ENCODE assay signal across 35 mouse cellular contexts in the genomic region with DNA sequence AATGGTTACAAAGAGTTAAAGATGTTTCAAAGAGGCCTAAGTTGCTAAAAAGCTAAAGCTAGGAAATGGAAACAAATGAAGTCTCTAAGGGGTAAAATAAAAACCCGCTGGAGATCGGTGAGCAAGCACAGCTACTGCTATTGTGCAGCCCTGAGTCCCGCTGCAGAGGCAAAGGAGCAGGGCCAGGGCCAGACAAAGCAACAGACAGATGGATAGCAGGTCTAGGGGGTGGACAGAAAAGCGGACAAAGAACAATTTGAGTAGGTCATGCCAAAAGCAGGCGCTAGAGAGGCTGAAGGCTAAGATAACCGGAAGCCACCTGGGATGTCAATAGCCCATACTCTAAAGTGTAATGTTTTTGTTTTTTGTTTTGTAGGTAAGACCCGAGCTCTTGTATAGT. TPM values are rescaled to one million over a fixed set of nuclear protein-coding genes. Genes with fewer than 3 reads are reported as not detected.
"Had no signal": no experiment of that assay in that cellular context is flagged by ENCODE, and none has a peak within 500 bp of the region (broad histone marks: within the 10 kb centered on the region; RNA-seq: fewer than 3 reads in every experiment).

No protein-coding gene starts in this region.

- ATAC-seq: hindbrain, embryonic 16.5 days; hindbrain, postnatal 0 days; inflammation-experienced regulatory T-cells, adult 6 months; intestine, embryonic 15.5 days; intestine, embryonic 16.5 days; intestine, postnatal 0 days had no signal

- H3K9me3 ChIP-seq: heart, embryonic 10.5 days; heart, embryonic 12.5 days; heart, embryonic 13.5 days; heart, embryonic 15.5 days; hindbrain, embryonic 10.5 days; hindbrain, embryonic 12.5 days; hindbrain, embryonic 13.5 days; hindbrain, embryonic 15.5 days; intestine, embryonic 15.5 days had no signal

- H3K9ac ChIP-seq: heart, embryonic 12.5 days; heart, embryonic 13.5 days; heart, embryonic 15.5 days; hindbrain, embryonic 12.5 days; hindbrain, embryonic 13.5 days; hindbrain, embryonic 14.5 days; hindbrain, embryonic 15.5 days; intestine, embryonic 15.5 days had no signal

- DNase-seq: heart, postnatal 14 days; heart, postnatal 36 days; heart, postnatal 4 days; kidney, adult 11 months; kidney, adult 18-20 months; kidney, adult 2 months; kidney, adult 8-10 months; kidney, adult 9 months; kidney, postnatal 10 days; kidney, postnatal 14 days; kidney, postnatal 25 days; kidney, postnatal 36 days; kidney, postnatal 4 days; layer of hippocampus, adult 9-11 months; layer of hippocampus, postnatal 36 days had no signal

- H3K27ac ChIP-seq: heart, embryonic 10.5 days; heart, embryonic 13.5 days; heart, embryonic 15.5 days; hindbrain, embryonic 10.5 days; hindbrain, embryonic 12.5 days; hindbrain, embryonic 13.5 days; hindbrain, embryonic 14.5 days; hindbrain, embryonic 15.5 days; hindbrain, postnatal 0 days; intestine, embryonic 15.5 days; kidney, postnatal 0 days; layer of hippocampus, adult 2 months; left cerebral cortex, adult 2 months had no signal

- H3K4me3 ChIP-seq: heart, embryonic 10.5 days; heart, embryonic 12.5 days; heart, embryonic 13.5 days; heart, embryonic 15.5 days; hindbrain, embryonic 10.5 days; hindbrain, embryonic 12.5 days; hindbrain, embryonic 13.5 days; hindbrain, embryonic 15.5 days; intestine, embryonic 15.5 days; layer of hippocampus, adult 2 months; left cerebral cortex, adult 2 months had no signal

- H3K27me3 ChIP-seq: heart, embryonic 12.5 days; heart, embryonic 13.5 days; heart, embryonic 15.5 days; hindbrain, embryonic 12.5 days; hindbrain, embryonic 13.5 days; hindbrain, embryonic 15.5 days; intestine, embryonic 15.5 days had no signal

- H3K36me3 ChIP-seq: heart, embryonic 10.5 days; heart, embryonic 12.5 days; heart, embryonic 13.5 days; heart, embryonic 15.5 days; hindbrain, embryonic 10.5 days; hindbrain, embryonic 12.5 days; hindbrain, embryonic 13.5 days; hindbrain, embryonic 15.5 days; intestine, embryonic 15.5 days had no signal

- H3K4me2 ChIP-seq: heart, embryonic 11.5 days; heart, embryonic 12.5 days; heart, embryonic 13.5 days; heart, embryonic 15.5 days; hindbrain, embryonic 12.5 days; hindbrain, embryonic 13.5 days; hindbrain, embryonic 14.5 days; hindbrain, embryonic 15.5 days; intestine, embryonic 15.5 days had no signal

RNA-seq across cellular contexts. Expression of a gene that starts 2.8 kb away (rescaled TPM):
- total RNA-seq: hematopoietic stem cell, adult 5-6 weeks had no signal
- polyA plus RNA-seq: hindbrain, embryonic 10.5 days; inflammation-experienced regulatory T-cells, adult 6 months had no signal
